Mouse (Mus musculus): ENCODE data around the gene Lrrc8c.
"Not testable (repeated sequence)": the region's sequence is repeated elsewhere in the genome, so short reads cannot be mapped to it uniquely, and the experiment has no call there.

Gene Lrrc8c

GRCm38 (mm10) chr5:105609683-105610082 is 90.5 kb downstream of the Lrrc8c start:
- DNase-seq = no peak

GRCm38 (mm10) chr5:105613002-105613401 is 93.8 kb downstream of the Lrrc8c start:
- DNase-seq = no peak

GRCm38 (mm10) chr5:105614000-105614399 is 94.8 kb downstream of the Lrrc8c start:
- no peak for DNase-seq

DNA sequence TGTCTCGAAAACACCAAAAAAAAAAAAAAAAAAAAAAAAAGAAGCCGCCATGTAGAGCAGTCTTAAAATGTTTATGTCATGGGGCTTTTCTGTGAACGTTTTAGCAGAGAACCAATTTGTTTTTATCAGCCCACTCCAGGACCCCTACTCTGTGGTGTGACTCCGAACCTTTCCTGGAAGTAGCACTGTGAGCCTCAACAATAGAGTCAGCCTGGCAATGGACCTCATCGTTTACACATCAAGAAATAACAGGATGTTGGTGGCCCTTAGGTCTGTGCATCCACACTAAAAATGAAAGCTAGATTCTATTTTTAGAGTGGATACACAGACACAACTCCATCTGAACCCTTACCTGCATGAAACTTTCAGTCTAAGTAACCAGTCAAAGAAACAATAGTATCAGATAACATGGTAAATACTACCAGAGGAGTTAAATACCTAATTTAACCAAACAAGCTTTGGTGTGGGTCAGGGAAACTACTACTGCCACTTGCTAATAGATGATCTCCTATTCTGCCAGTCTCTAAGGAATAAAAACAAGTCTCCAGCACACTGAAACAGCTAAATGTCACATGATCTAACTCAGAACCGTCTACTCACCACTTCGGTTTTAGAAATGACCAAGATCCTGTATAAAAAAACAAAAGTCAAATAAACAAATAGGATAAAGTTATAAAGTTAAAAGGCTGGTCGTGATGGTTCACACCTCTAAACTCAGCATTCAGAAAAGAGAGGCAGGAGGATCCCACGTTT is 95.7 kb downstream of the Lrrc8c start:
- DNase-seq = no peak

DNA sequence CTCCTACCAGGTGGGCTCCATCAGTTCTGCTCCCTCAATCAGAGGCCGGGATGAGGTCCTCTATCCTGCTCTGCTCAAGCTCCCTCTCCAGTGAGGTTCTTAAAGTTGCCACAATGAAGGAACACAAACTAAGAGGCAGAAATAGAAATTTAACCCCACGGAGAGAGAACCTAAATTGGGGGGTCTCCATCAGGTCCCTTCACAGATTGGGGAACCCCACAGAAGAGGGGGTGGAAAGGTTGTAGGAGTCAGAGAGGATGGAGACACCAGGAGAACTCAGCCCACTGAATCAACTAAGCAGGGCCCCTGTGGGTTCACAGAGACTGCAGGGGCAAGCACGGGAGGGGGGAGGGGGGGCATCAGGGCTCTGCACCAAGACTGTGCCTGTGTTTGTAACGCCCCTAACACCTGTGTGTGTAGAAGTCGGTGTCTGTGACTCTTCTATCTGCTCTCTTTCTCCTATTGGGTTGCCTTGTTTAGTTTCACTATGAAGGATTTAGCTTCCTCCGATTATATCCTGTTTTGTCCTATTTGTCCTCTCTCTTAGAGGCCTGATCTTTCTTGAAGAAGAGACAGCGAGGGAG is 96.8 kb downstream of the Lrrc8c start:
- no peak for DNase-seq

GRCm38 (mm10) chr5:105616538-105616937 is 97.3 kb downstream of the Lrrc8c start:
- DNase-seq = no peak

GRCm38 (mm10) chr5:105618510-105618909 is 99.3 kb downstream of the Lrrc8c start:
- no peak for DNase-seq

- no peak for DNase-seq
These were observed 100.5 kb downstream of the Lrrc8c start for GRCm38 (mm10) chr5:105619666-105620065.

DNA sequence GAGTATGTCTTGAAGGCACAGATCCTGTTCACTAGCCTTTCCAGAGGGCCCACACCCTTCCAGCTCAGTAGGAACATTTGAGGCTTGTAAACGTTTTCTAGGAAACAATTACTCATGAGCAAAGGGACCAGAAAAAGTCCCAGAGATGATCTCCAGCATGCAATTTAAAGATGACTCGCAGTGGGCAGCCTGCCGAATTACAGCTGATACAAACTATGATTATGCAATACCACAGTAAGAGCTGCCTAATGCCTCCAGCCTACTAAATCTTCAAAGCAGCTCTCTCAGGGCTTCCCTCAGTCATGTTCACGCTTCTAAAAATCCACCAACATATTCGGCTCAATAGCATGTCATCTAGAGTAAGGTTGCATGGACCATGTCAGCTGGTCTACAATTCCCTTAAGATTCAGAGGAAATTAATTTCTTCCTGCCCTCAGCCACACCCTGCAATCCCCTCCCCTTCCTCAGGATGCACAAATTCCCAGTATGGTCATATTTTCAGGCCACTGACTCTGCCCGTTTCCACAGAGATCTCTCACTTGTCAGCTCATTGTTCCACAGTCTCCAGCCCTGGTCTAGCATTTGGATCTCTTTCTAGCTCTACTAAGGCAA is 101.4 kb downstream of the Lrrc8c start:
- no peak for DNase-seq

DNA sequence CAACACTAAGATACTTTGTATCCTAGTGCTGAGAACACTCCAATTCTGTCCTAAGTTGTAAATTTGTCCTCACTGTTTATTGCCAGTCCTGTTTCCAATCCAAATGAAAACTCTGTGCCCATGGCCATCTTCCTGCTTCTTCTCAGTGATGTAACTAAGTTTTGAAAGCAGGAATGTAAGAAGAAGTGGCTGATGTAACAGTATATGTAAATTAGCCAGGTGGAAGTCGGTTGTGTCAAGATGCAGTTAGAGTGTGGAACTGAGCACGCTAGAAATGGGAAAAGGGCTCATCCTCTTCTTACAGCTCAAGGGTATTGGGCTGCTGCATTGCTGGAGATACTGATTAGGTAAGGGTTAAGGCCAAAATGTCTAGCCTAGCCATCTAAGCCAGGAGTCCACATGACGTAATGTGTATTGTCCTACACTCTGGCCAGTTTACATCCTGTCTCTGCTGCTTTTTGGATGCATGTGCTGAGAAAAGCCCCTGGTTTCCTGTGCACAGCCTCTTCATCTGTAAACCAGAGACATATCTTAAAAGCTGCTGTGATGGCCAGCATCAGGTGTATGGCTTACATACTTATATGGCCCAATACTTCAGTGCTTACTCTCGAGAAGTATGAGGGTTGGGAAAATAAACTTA is 104.0 kb downstream of the Lrrc8c start:
- no peak for DNase-seq

- no peak for DNase-seq
These were observed 105.1 kb downstream of the Lrrc8c start for GRCm38 (mm10) chr5:105624257-105624656.

- DNase-seq = no peak
These were observed 106.4 kb downstream of the Lrrc8c start for GRCm38 (mm10) chr5:105625504-105626150.

- DNase-seq = no peak
These were observed 107.2 kb downstream of the Lrrc8c start for GRCm38 (mm10) chr5:105626355-105626754.

DNA sequence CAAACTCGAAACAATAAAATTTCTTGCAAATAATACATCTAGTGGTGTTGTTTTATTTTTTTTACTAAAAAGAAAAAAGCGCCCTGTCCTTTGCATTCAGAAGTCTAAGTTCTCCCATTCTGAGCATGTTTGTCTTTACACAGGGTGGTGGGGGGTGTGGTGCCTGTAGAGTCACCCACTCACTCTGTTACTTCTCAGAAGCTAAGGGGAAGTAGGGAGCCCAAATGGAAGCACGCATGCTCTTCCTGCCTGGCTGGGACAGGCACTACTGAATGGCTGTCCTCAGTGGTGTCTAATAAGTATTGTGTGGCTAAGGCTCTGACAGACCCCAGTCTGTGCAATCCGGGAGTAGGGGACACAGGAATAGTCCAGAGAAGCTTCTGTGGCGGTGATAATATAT is 107.9 kb downstream of the Lrrc8c start:
- DNase-seq = no peak

- no peak for DNase-seq
These were observed 110.8 kb downstream of the Lrrc8c start for GRCm38 (mm10) chr5:105629955-105630354.

- no peak for DNase-seq
These were observed 112.9 kb downstream of the Lrrc8c start for GRCm38 (mm10) chr5:105632066-105632465.

GRCm38 (mm10) chr5:105635576-105635975 is 116.4 kb downstream of the Lrrc8c start:
- DNase-seq = no peak

GRCm38 (mm10) chr5:105636484-105637191 is 117.5 kb downstream of the Lrrc8c start:
- DNase-seq = no peak

- DNase-seq = not testable (repeated sequence)
These were observed 119.1 kb downstream of the Lrrc8c start for GRCm38 (mm10) chr5:105638266-105638665.

- no peak for DNase-seq
These were observed 119.7 kb downstream of the Lrrc8c start for GRCm38 (mm10) chr5:105638916-105639315.

DNA sequence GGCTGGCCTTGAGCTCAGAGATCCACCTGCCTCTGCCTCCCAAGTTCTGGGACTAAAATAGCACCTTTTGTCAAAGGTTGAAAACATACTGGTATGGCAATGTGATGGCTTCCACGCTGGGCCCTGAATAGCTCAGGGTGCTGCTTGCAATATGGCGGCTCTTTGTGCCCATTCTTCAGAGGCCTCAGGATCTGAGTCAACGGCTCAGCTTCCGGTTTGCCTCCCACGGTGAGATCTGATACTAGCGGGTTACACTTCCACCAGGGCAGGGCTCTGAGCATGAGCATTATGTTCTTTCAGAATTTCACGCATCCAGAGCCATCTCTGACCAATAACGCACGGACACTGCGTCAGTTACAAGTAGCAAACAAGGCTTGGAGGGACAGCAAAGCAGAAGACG is 120.2 kb downstream of the Lrrc8c start:
- DNase-seq = no peak

GRCm38 (mm10) chr5:105642517-105642916 is 123.3 kb downstream of the Lrrc8c start:
- no peak for DNase-seq

DNA sequence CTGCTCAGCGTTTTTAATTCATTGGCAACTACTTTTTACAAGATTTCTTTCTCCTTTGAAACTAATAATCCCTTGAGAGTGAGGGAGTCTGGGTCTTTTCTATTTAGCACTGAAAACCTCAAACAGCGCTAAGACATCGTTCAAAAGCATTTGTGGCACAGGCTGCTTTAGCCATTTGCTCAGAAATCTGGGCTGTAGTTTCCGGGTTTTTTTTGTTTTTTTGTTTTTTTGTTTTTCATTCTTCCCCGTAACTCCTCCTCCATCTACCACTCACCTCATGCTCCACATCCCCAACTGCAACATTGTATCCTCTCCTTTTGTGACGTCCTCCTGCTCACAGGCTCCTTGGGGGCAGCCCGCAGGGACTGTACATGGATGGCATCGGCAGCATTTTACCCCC is 124.1 kb downstream of the Lrrc8c start:
- no peak for DNase-seq
